Comparison of ENCODE assay signal across 14 mouse cellular contexts in genomic region chr3:69792823-69793417, GRCm38 (mm10).
"Had no signal": no experiment of that assay in that cellular context is flagged by ENCODE, and none has a peak within 500 bp of the region (broad histone marks: within the 10 kb centered on the region; RNA-seq: fewer than 3 reads in every experiment).

No protein-coding gene starts in this region.

- H3K36me3 ChIP-seq: limb, embryonic 10.5 days; liver, embryonic 15.5 days; lung, embryonic 15.5 days; midbrain, embryonic 10.5 days; neural tube, embryonic 15.5 days had no signal

- H3K27me3 ChIP-seq: liver, embryonic 15.5 days; lung, embryonic 15.5 days; neural tube, embryonic 15.5 days had no signal

- ATAC-seq: hindbrain, postnatal 0 days had no signal

- H3K4me2 ChIP-seq: liver, embryonic 11.5 days; liver, embryonic 15.5 days; lung, embryonic 15.5 days; neural tube, embryonic 15.5 days had no signal

- H3K27ac ChIP-seq: hindbrain, postnatal 0 days; left cerebral cortex, adult 2 months; limb, embryonic 10.5 days; liver, embryonic 15.5 days; lung, embryonic 15.5 days; midbrain, embryonic 10.5 days; neural tube, embryonic 15.5 days had no signal

- H3K9me3 ChIP-seq: limb, embryonic 10.5 days; liver, embryonic 15.5 days; lung, embryonic 15.5 days; midbrain, embryonic 10.5 days; neural tube, embryonic 15.5 days had no signal

- DNase-seq: kidney, adult 18-20 months; kidney, postnatal 14 days; midbrain, embryonic 14.5 days; right cerebral cortex, adult 18-20 months; thymus, postnatal 14 days had no signal

- H3K4me3 ChIP-seq: left cerebral cortex, adult 2 months; limb, embryonic 10.5 days; liver, embryonic 15.5 days; lung, embryonic 15.5 days; midbrain, embryonic 10.5 days; myocyte; neural tube, embryonic 15.5 days had no signal

- H3K9ac ChIP-seq: liver, embryonic 15.5 days; lung, embryonic 15.5 days; neural tube, embryonic 15.5 days had no signal

- H3K4me1 ChIP-seq: liver, embryonic 15.5 days; lung, embryonic 15.5 days; midbrain, embryonic 10.5 days; neural tube, embryonic 15.5 days had no signal
